Mouse (Mus musculus): ENCODE data around the gene Chchd3. TPM values are rescaled to one million over a fixed set of nuclear protein-coding genes. Genes with fewer than 3 reads are reported as not detected.

Chchd3 gene
- total and polyA plus RNA-seq, 3 experiments = 205 to 243 TPM; not detected in 1

- Histone ChIP-seq H3K36me3 (ENCODE audit: control insufficient read depth in 1 of 2, insufficient read depth in 2 of 2, low read length in 2 of 2) (peaks cover 2 to 35% of the 10 kb centered on the region in 2 experiments; a peak in 3 of 4 replicates), H3K4me1 (ENCODE audit: control insufficient read depth in 1 of 2, insufficient read depth in 2 of 2, low read length in 2 of 2) (peaks cover 0 to 3% of the 10 kb centered on the region in 2 experiments; a peak in 1 of 4 replicates), H3K9ac (ENCODE audit: control insufficient read depth, low read depth, low read length, poor library complexity, severe bottlenecking) (no peak overlapping the region), H3K4me3 (ENCODE audit: control insufficient read depth in 1 of 2, insufficient read depth in 1 of 2, low read depth in 2 of 2, low read length in 2 of 2) (no peak overlapping the region), H3K27ac (ENCODE audit: control insufficient read depth, low read depth, low read length) (no peak overlapping the region), H3K79me2 (ENCODE audit: control insufficient read depth, insufficient read depth, low read length, poor library complexity) (no peaks in the 10 kb centered on the region; the same call in 1 of the 2 replicates), H3K9me3 (replicated peaks; ENCODE audit: insufficient read depth, low read length) (no peaks in the 10 kb centered on the region), H3K27me3 (ENCODE audit: control insufficient read depth in 1 of 2, insufficient read depth in 2 of 2, low read length in 2 of 2) (no peaks in the 10 kb centered on the region)
- no peak for TF ChIP-seq POLR2A (IDR thresholded peaks at IDR 0.05; ENCODE audit: control insufficient read depth in 1 of 2, insufficient read depth in 1 of 2, low read depth in 1 of 2, low read length in 2 of 2, poor library complexity in 1 of 2)
- no peak for TF ChIP-seq MAX (IDR thresholded peaks at IDR 0.05; ENCODE audit: low read length)
- no peak for TF ChIP-seq TCF12 (IDR thresholded peaks at IDR 0.05; ENCODE audit: low read depth, low read length)
- no peak for TF ChIP-seq TBP (IDR thresholded peaks at IDR 0.05; ENCODE audit: low read depth, low read length)
- TF ChIP-seq KAT2A (conservative IDR thresholded peaks at IDR 0.05; ENCODE audit: low read depth, low read length) = no peak
- no peak for TF ChIP-seq BHLHE40 (IDR thresholded peaks at IDR 0.05; ENCODE audit: borderline replicate concordance, low read depth, low read length)
- TF ChIP-seq MXI1 (IDR thresholded peaks at IDR 0.05; ENCODE audit: low read depth, low read length) = no peak
- no peak for TF ChIP-seq SMC3 (IDR thresholded peaks at IDR 0.05; ENCODE audit: low read depth, low read length)
- no peak for TF ChIP-seq ELF1 (IDR thresholded peaks at IDR 0.05; ENCODE audit: low read depth, low read length)
- no peak for TF ChIP-seq MAFK (IDR thresholded peaks at IDR 0.05; ENCODE audit: borderline replicate concordance, low read depth, low read length)
- TF ChIP-seq MAZ (IDR thresholded peaks at IDR 0.05; ENCODE audit: low read depth, low read length) = no peak
- no peak for TF ChIP-seq CHD1 (IDR thresholded peaks at IDR 0.05; ENCODE audit: low read depth, low read length)
- no peak for TF ChIP-seq NRF1 (IDR thresholded peaks at IDR 0.05; ENCODE audit: insufficient read depth, low read depth, low read length, poor library complexity, severe bottlenecking)
- no peak for TF ChIP-seq GATA1 (IDR thresholded peaks at IDR 0.05; ENCODE audit: low read depth, low read length)
- TF ChIP-seq MYC (IDR thresholded peaks at IDR 0.05; ENCODE audit: low read depth, low read length) = no peak
- no peak for TF ChIP-seq USF2 (IDR thresholded peaks at IDR 0.05; ENCODE audit: borderline replicate concordance in 1 of 2, insufficient read depth in 1 of 2, low read depth in 1 of 2, low read length in 2 of 2)
- TF ChIP-seq POLR2AphosphoS2 (IDR thresholded peaks at IDR 0.05; ENCODE audit: low read length) = no peak
- no peak for TF ChIP-seq MYB (IDR thresholded peaks at IDR 0.05; ENCODE audit: low read depth, low read length)
- TF ChIP-seq RAD21 (IDR thresholded peaks at IDR 0.05; ENCODE audit: low read depth, low read length) = no peak
- TF ChIP-seq JUND (IDR thresholded peaks at IDR 0.05; ENCODE audit: low read depth, low read length) = no peak
- DNase-seq (ENCODE audit: low read depth, low spot score) = no peak
Measured at GRCm38 (mm10) chr6:33041978-33042377, 18.1 kb downstream of the Chchd3 start.

GRCm38 (mm10) chr6:33040360-33041090 is 19.5 kb downstream of the Chchd3 start:
- H3K4me3 ChIP-seq (ENCODE audit: control insufficient read depth in 1 of 2, insufficient read depth in 1 of 2, low read depth in 2 of 2, low read length in 2 of 2) = no peak overlapping the region
- TF ChIP-seq RCOR1 (IDR thresholded peaks at IDR 0.05; ENCODE audit: low read depth, low read length) (no peak), POLR2AphosphoS5 (IDR thresholded peaks at IDR 0.05; ENCODE audit: borderline replicate concordance, low read depth, low read length) (no peak), USF2 (IDR thresholded peaks at IDR 0.05; ENCODE audit: borderline replicate concordance in 1 of 2, insufficient read depth in 1 of 2, low read depth in 1 of 2, low read length in 2 of 2) (no peak), TCF12 (IDR thresholded peaks at IDR 0.05; ENCODE audit: low read depth, low read length) (no peak), UBTF (IDR thresholded peaks at IDR 0.05; ENCODE audit: borderline replicate concordance, insufficient read depth, low read depth, low read length) (no peak), E2F4 (IDR thresholded peaks at IDR 0.05; ENCODE audit: borderline replicate concordance, low read depth, low read length) (no peak), CHD2 (IDR thresholded peaks at IDR 0.05; ENCODE audit: low read length) (no peak), MAX (IDR thresholded peaks at IDR 0.05; ENCODE audit: low read length) (no peak), GATA1 (IDR thresholded peaks at IDR 0.05; ENCODE audit: low read depth, low read length) (no peak)
- H3K9ac ChIP-seq (ENCODE audit: control insufficient read depth, low read depth, low read length, poor library complexity, severe bottlenecking) = no peak overlapping the region
- H3K36me3 ChIP-seq (ENCODE audit: control insufficient read depth in 1 of 2, insufficient read depth in 2 of 2, low read length in 2 of 2) = peaks cover 2 to 32% of the 10 kb centered on the region in 2 experiments
- no peaks in the 10 kb centered on the region; the same call in 1 of the 2 replicates for H3K79me2 ChIP-seq (ENCODE audit: control insufficient read depth, insufficient read depth, low read length, poor library complexity)
- DNase-seq (ENCODE audit: low read depth, low spot score) = no peak
- no peak overlapping the region for H3K27ac ChIP-seq (ENCODE audit: control insufficient read depth, low read depth, low read length)
- H3K27me3 ChIP-seq (ENCODE audit: control insufficient read depth in 1 of 2, insufficient read depth in 2 of 2, low read length in 2 of 2) = no peaks in the 10 kb centered on the region
- peaks cover 0 to 3% of the 10 kb centered on the region in 2 experiments; a peak in 1 of 4 replicates for H3K4me1 ChIP-seq (ENCODE audit: control insufficient read depth in 1 of 2, insufficient read depth in 2 of 2, low read length in 2 of 2)
- no peaks in the 10 kb centered on the region for H3K9me3 ChIP-seq (replicated peaks; ENCODE audit: insufficient read depth, low read length)
